28 mouse cellular contexts compared by ENCODE assay signal in the genomic region with DNA sequence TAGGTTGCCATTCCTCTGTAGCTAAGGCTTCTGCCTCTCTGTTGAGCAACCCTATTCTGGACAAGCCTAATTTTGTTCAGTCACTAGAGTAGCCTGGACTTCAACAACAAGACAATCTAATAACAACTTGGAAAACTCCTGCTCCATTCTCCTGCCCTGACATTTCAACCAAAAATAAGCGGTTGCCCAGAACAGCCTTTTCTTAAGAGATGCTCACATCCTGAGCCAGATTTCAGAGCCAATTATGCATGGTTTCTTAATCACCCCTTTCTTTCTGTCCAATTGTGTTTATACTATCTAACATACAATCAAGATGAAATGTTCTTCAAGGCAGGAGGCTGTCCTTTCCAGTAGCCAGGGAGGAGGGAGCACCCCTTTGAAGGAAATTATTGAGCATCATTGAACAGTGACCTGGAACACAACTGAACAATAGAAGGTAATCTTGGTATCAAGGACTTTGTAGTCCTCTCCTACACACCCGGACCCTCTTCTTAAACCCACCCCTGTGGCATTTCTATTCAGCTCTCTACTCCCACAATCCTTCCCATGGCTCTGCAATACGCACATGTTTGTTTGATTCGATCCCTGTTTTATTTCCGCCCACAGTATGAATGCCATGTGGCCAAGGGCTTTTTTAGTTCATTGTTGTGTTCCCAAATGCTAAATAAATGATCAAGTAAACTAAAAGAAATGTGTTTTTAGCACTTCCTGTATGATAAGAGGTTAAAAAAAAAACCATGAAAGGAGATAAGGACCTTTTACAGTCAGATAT.
"Had no signal": no experiment of that assay in that cellular context is flagged by ENCODE, and none has a peak within 500 bp of the region (broad histone marks: within the 10 kb centered on the region; RNA-seq: fewer than 3 reads in every experiment).

No protein-coding gene starts in this region.

- H3K4me1 ChIP-seq: hindbrain, embryonic 10.5 days; hindbrain, embryonic 12.5 days; intestine, embryonic 15.5 days; limb, embryonic 10.5 days; limb, embryonic 12.5 days; liver, embryonic 13.5 days; liver, embryonic 15.5 days had no signal

- ATAC-seq: hindbrain, embryonic 16.5 days; inflammation-experienced regulatory T-cells, adult 6 months; intestine, embryonic 15.5 days; intestine, postnatal 0 days had no signal

- H3K9ac ChIP-seq: heart, embryonic 13.5 days; heart, embryonic 15.5 days; hindbrain, embryonic 12.5 days; hindbrain, embryonic 14.5 days; intestine, embryonic 15.5 days; limb, embryonic 12.5 days; liver, embryonic 13.5 days; liver, embryonic 15.5 days had no signal

- H3K4me2 ChIP-seq: heart, embryonic 11.5 days; heart, embryonic 13.5 days; heart, embryonic 15.5 days; hindbrain, embryonic 12.5 days; hindbrain, embryonic 14.5 days; intestine, embryonic 15.5 days; limb, embryonic 12.5 days; liver, embryonic 11.5 days; liver, embryonic 13.5 days; liver, embryonic 15.5 days had no signal

- H3K27ac ChIP-seq: gastrocnemius, adult 2 months; heart, adult 2 months; heart, embryonic 13.5 days; heart, embryonic 15.5 days; hindbrain, embryonic 10.5 days; hindbrain, embryonic 12.5 days; hindbrain, embryonic 14.5 days; intestine, embryonic 15.5 days; left cerebral cortex, adult 2 months; limb, embryonic 10.5 days; limb, embryonic 12.5 days; liver, embryonic 13.5 days; liver, embryonic 15.5 days had no signal

- DNase-seq: gastrocnemius, adult 2 months; gastrocnemius, postnatal 10 days; gastrocnemius, postnatal 25 days; heart, adult 2 months; heart, postnatal 14 days; heart, postnatal 4 days; kidney, adult 18-20 months; kidney, adult 8-10 months; kidney, postnatal 10 days; kidney, postnatal 25 days; kidney, postnatal 4 days; liver; liver, embryonic 13.5 days had no signal

- H3K36me3 ChIP-seq: heart, embryonic 15.5 days; intestine, embryonic 15.5 days; liver, embryonic 13.5 days; liver, embryonic 15.5 days had no signal

- H3K27me3 ChIP-seq: heart, embryonic 13.5 days; heart, embryonic 15.5 days; hindbrain, embryonic 12.5 days; intestine, embryonic 15.5 days; limb, embryonic 12.5 days; liver, embryonic 13.5 days; liver, embryonic 15.5 days had no signal

- H3K9me3 ChIP-seq: heart, embryonic 13.5 days; heart, embryonic 15.5 days; hindbrain, embryonic 10.5 days; hindbrain, embryonic 12.5 days; intestine, embryonic 15.5 days; limb, embryonic 10.5 days; limb, embryonic 12.5 days; liver, embryonic 13.5 days; liver, embryonic 15.5 days had no signal

- H3K4me3 ChIP-seq: gastrocnemius, adult 2 months; heart, adult 2 months; heart, embryonic 13.5 days; heart, embryonic 15.5 days; hindbrain, embryonic 10.5 days; hindbrain, embryonic 12.5 days; intestine, embryonic 15.5 days; left cerebral cortex, adult 2 months; limb, embryonic 10.5 days; limb, embryonic 12.5 days; liver, embryonic 13.5 days; liver, embryonic 15.5 days had no signal
